Mouse (Mus musculus): ENCODE results near the gene Tulp3. TPM values are rescaled to one million over a fixed set of nuclear protein-coding genes. Genes with fewer than 3 reads are reported as not detected.

Tulp3 gene
- total RNA-seq (2012; rRNA removed) (4.9 and 5.5 TPM in 2 replicates), total RNA-seq (2014; rRNA removed) (3.7 and 5.6 TPM in 2 replicates), polyA plus RNA-seq (2012; ENCODE audit: insufficient read length, low read depth) (11.5 and 13.1 TPM in 2 replicates)

GRCm38 (mm10) chr6:128355726-128356416 lies at the start of gene Tulp3:
Tulp3 (minus strand) TSS chr6:128355851.
- Histone ChIP-seq H3K4me1 (ENCODE audit: control insufficient read depth in 1 of 2, insufficient read depth in 2 of 2) (peaks cover 4 to 39% of the 10 kb centered on the region in 2 experiments; a peak in 3 of 4 replicates), H3K36me3 (replicated peaks in 1 of 2; ENCODE audit: control insufficient read depth in 1 of 2, insufficient read depth in 1 of 2, low read length in 1 of 2) (peaks cover 24 to 53% of the 10 kb centered on the region in 2 experiments), H3K9me3 (replicated peaks; ENCODE audit: low read length) (no peaks in the 10 kb centered on the region), H3K27ac (ENCODE audit: insufficient read depth, low read depth) (no peak within 1 kb of the TSS), H3K27me3 (replicated peaks) (no peaks in the 10 kb centered on the region), H3K4me3 (replicated peaks in 1 of 3; ENCODE audit: low read depth in 2 of 3, low read length in 2 of 3, poor library complexity in 1 of 3) (peak within 1 kb of the TSS; percentile 73 to 88 (median 83)), H3K9ac (ENCODE audit: insufficient read depth, low read depth) (peak within 1 kb of the TSS; percentile 68), H3K4me2 (ENCODE audit: insufficient read depth, low read depth, poor library complexity, severe bottlenecking) (peak within 1 kb of the TSS; percentile 81), H3K79me2 (replicated peaks; ENCODE audit: control insufficient read depth, extremely low read depth, insufficient read depth, poor library complexity, severe bottlenecking) (peaks cover 16% of the 10 kb centered on the region)
- dilution Hi-C loops (cut with MboI; ENCODE audit: extremely low pct_ligation_motif_present, extremely low pct_unique_long_range_greater_than_20kb, low sequenced_read_pairs) (no loop called here), in situ Hi-C loops (cut with MboI; ENCODE audit: low pct_ligation_motif_present, low pct_unique_long_range_greater_than_20kb, low sequenced_read_pairs) (loop anchor here (5.0 kb wide), 1 partner anchor 34 kb away; no protein-coding TSS in a partner anchor)
- peak; percentile 93 for DNase-seq (ENCODE audit: extremely low read depth)
- TF ChIP-seq HCFC1 (IDR thresholded peaks at IDR 0.05; ENCODE audit: low read depth, low read length) (peak; percentile 79), RAD21 (IDR thresholded peaks at IDR 0.05; ENCODE audit: low read depth, low read length) (no peak), GABPA (IDR thresholded peaks at IDR 0.05; ENCODE audit: insufficient replicate concordance, low read depth, low read length) (no peak), POLR2A (IDR thresholded peaks at IDR 0.05; ENCODE audit: low read depth, low read length) (peak; percentile 82), NELFE (IDR thresholded peaks at IDR 0.05; ENCODE audit: low read depth, low read length) (peak; percentile 70), BHLHE40 (IDR thresholded peaks at IDR 0.05; ENCODE audit: low read depth, low read length) (no peak), ETS1 (conservative IDR thresholded peaks at IDR 0.05; ENCODE audit: low read depth, low read length) (no peak), ELF1 (IDR thresholded peaks at IDR 0.05; ENCODE audit: low read depth, low read length) (peak; percentile 51), MAZ (IDR thresholded peaks at IDR 0.05; ENCODE audit: low read depth, low read length) (peak; percentile 81; the same call in 1 of the 2 replicates), SIN3A (IDR thresholded peaks at IDR 0.05; ENCODE audit: low read length) (peak; percentile 57; the same call in 1 of the 2 replicates), ZC3H11A (IDR thresholded peaks at IDR 0.05; ENCODE audit: low read depth, low read length) (no peak), CHD2 (IDR thresholded peaks at IDR 0.05; ENCODE audit: low read length) (peak; percentile 88), ZMIZ1 (IDR thresholded peaks at IDR 0.05; ENCODE audit: low read depth, low read length) (no peak), NRF1 (IDR thresholded peaks at IDR 0.05; ENCODE audit: low read depth, low read length) (peak; percentile 87), KAT2A (IDR thresholded peaks at IDR 0.05; ENCODE audit: insufficient replicate concordance, low read length) (peak; percentile 55; the same call in 1 of the 2 replicates), USF2 (conservative IDR thresholded peaks at IDR 0.05; ENCODE audit: low read depth, low read length) (no peak), MXI1 (IDR thresholded peaks at IDR 0.05; ENCODE audit: low read depth, low read length) (peak; percentile 91), TCF12 (IDR thresholded peaks at IDR 0.05; ENCODE audit: low read depth, low read length) (peak; percentile 42; the same call in 1 of the 2 replicates), TBP (conservative IDR thresholded peaks at IDR 0.05; ENCODE audit: low read depth, low read length) (no peak)

GRCm38 (mm10) chr6:128404708-128405107 lies 49.1 kb upstream of the Tulp3 start:
- H3K27ac ChIP-seq (ENCODE audit: insufficient read depth, low read depth), result no peak overlapping the region
- H3K4me1 ChIP-seq (ENCODE audit: control insufficient read depth in 1 of 2, insufficient read depth in 2 of 2), result no peaks in the 10 kb centered on the region
- in situ Hi-C loops (cut with MboI; ENCODE audit: low pct_ligation_motif_present, low pct_unique_long_range_greater_than_20kb, low sequenced_read_pairs), result no loop called here
- no peaks in the 10 kb centered on the region for H3K27me3 ChIP-seq (replicated peaks)
- dilution Hi-C loops (cut with MboI; ENCODE audit: extremely low pct_ligation_motif_present, extremely low pct_unique_long_range_greater_than_20kb, low sequenced_read_pairs), result no loop called here
- peaks cover 19 to 48% of the 10 kb centered on the region in 2 experiments for H3K36me3 ChIP-seq (replicated peaks in 1 of 2; ENCODE audit: control insufficient read depth in 1 of 2, insufficient read depth in 1 of 2, low read length in 1 of 2)
- H3K79me2 ChIP-seq (replicated peaks; ENCODE audit: control insufficient read depth, extremely low read depth, insufficient read depth, poor library complexity, severe bottlenecking), result no peaks in the 10 kb centered on the region
- H3K4me3 ChIP-seq (replicated peaks in 1 of 3; ENCODE audit: low read depth in 2 of 3, low read length in 2 of 3, poor library complexity in 1 of 3), result no peak overlapping the region
- TF ChIP-seq NELFE (IDR thresholded peaks at IDR 0.05; ENCODE audit: low read depth, low read length), result no peak
- TF ChIP-seq CTCF (conservative IDR thresholded peaks at IDR 0.05 in 1 of 2, IDR thresholded peaks at IDR 0.05 in 1 of 2; ENCODE audit: low read depth in 2 of 2, low read length in 2 of 2), result no peak
- TF ChIP-seq RAD21 (IDR thresholded peaks at IDR 0.05; ENCODE audit: low read depth, low read length), result no peak
- TF ChIP-seq MXI1 (IDR thresholded peaks at IDR 0.05; ENCODE audit: low read depth, low read length), result no peak
- TF ChIP-seq ETS1 (conservative IDR thresholded peaks at IDR 0.05; ENCODE audit: low read depth, low read length), result no peak
- TF ChIP-seq RCOR1 (conservative IDR thresholded peaks at IDR 0.05; ENCODE audit: low read depth, low read length), result no peak
- no peak for TF ChIP-seq CHD2 (IDR thresholded peaks at IDR 0.05; ENCODE audit: low read length)
- TF ChIP-seq ELF1 (IDR thresholded peaks at IDR 0.05; ENCODE audit: low read depth, low read length), result no peak
- no peak for TF ChIP-seq EP300 (IDR thresholded peaks at IDR 0.05; ENCODE audit: low read length)
- TF ChIP-seq ZMIZ1 (IDR thresholded peaks at IDR 0.05; ENCODE audit: low read depth, low read length), result no peak
- no peak for TF ChIP-seq HCFC1 (IDR thresholded peaks at IDR 0.05; ENCODE audit: low read depth, low read length)
- TF ChIP-seq TCF12 (IDR thresholded peaks at IDR 0.05; ENCODE audit: low read depth, low read length), result no peak
- no peak for TF ChIP-seq POLR2A (IDR thresholded peaks at IDR 0.05; ENCODE audit: low read depth, low read length)
- no peak for TF ChIP-seq UBTF (IDR thresholded peaks at IDR 0.05; ENCODE audit: low read depth, low read length)
- no peak for TF ChIP-seq POLR2AphosphoS2 (IDR thresholded peaks at IDR 0.05; ENCODE audit: low read depth, low read length)
- no peaks in the 10 kb centered on the region for H3K9me3 ChIP-seq (replicated peaks; ENCODE audit: low read length)
- H3K4me2 ChIP-seq (ENCODE audit: insufficient read depth, low read depth, poor library complexity, severe bottlenecking), result no peak overlapping the region
- DNase-seq (ENCODE audit: extremely low read depth), result no peak
- no peak overlapping the region for H3K9ac ChIP-seq (ENCODE audit: insufficient read depth, low read depth)
